Mouse (Mus musculus): ENCODE data around the gene Inka1.

Inka1 gene

GRCm38 (mm10) chr9:107955613-107956289, 29.9 kb downstream of the Inka1 start:
- DNase-seq (ENCODE audit: low read depth) = no peak

DNA sequence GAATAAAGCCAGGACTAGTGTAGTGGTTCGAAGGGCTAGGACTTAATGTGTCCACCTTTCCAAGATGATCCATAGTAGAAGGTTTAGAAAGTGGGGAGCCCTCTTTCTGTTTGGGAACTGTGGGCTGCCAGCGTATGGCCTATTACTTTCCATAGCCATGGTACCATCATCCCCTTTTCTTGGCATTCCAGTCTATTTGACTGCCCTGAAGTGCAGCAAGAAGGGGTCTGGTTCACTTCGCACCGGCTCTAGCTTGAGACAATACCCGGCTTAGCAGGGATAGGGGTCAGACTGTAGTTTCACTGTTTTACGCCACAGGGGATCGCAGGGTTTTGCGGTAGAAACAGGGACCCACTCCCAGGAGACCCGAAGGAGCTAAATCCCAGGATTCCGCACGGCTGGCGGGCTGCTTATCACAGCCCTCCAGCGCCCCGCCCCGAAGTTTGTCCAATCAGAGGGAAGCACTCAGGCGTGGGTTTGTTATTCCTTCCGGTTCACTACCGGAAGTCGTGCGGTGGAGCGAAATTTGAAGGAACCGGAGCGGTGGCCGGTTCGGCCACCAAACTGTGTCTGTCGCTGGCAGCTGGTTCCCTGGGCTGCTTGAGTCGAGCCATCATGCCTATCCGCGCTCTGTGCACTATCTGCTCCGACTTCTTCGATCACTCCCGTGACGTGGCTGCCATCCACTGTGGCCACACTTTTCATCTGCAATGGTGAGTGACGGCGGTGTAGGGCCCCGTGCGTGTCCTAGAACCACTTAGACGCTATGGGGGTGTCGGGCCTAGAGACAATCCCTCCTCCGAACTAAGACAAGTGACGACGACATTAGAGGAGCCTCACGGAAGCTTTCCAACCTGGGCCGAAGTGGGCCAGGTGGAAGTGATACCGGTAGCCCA, 35.0 kb downstream of the Inka1 start:
- DNase-seq (ENCODE audit: low read depth) = peak; percentile 95

- DNase-seq (ENCODE audit: low read depth) = peak; percentile 18
These were observed 35.8 kb downstream of the Inka1 start, which contains the start of gene Traip for GRCm38 (mm10) chr9:107949922-107950235. Gene Traip (plus strand): TSS chr9:107950136.

DNA sequence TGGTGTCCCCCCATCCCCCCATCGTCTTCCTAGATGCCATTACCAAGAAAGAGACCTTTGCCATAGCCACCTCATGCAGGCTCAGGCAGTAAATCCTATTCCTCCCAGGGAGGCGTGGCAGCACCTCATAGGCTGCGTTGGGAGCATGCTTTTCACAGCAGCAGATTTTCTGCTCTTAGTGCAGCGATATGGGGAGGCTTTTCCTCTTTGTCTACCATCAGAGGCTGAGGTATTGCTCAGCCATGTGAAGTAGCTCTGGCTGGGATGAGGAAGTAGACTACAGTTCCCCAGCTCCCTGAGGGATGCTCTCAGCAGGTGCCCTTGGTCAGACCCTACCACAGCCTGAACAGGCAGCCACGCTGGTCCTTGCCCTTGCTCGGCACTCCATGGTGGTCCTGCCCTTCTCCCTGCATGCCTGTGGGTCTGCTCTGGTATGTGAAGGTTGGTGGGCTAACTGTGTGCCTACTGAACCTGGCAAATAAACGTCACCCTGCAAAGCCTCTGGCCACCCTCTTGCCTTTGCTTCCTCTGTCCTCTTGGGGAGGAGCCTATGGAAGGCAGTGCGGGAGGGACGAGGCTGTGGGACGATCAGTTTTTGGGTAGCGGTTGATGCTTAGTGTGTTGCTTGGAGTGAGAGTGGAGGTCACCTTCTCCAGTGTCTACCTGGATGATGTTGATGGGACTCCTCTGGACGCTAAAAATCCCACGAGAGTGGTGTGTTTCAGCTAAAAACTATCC, 36.3 kb downstream of the Inka1 start:
- DNase-seq (ENCODE audit: low read depth) = no peak

DNA sequence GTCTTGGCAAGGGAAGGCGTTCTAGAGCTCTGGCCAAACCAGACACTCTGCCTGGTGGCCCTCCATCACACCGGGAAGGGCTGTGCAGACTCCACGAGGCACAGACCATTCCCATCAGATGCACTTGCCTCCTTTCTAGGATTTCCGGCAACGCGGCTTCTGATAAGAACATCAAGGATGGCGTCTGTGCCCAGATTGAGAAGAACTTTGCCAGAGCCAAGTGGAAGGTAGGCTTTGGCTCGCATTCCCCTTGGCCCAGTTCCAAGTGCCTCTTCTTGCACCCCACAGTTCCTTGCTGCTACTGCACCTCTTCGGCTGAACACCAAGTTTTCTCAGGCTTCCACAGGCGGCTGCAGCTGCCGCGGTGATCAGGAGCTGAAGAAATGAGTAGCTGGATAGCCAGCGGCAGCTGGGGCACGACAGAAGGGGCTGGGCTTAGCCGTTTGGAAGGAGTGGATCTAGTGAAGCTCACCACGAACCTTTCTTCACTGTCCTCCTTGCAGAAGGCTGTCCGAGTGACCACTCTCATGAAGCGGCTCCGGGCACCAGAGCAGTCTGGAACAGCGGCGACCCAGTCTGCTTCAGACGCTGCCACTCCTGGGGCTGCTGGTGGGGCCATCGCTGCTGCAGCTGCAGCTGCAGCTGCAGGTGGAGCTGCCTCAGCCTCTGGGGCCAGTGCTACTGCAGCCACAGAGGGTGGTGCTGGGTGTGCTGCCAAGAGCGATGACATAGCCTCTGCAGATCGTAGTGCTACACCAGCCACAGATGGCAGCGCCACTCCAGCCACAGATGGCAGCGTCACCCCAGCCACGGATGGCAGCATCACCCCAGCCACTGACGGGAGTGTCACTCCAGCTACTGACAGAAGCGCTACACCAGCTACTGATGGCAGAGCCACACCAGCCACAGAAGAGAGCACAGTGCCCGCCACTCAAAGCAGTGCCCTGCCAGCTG, 38.2 kb downstream of the Inka1 start:
- no peak for DNase-seq (ENCODE audit: low read depth)

- DNase-seq (ENCODE audit: low read depth) = no peak
These were observed 48.8 kb downstream of the Inka1 start for GRCm38 (mm10) chr9:107936831-107937230.

DNA sequence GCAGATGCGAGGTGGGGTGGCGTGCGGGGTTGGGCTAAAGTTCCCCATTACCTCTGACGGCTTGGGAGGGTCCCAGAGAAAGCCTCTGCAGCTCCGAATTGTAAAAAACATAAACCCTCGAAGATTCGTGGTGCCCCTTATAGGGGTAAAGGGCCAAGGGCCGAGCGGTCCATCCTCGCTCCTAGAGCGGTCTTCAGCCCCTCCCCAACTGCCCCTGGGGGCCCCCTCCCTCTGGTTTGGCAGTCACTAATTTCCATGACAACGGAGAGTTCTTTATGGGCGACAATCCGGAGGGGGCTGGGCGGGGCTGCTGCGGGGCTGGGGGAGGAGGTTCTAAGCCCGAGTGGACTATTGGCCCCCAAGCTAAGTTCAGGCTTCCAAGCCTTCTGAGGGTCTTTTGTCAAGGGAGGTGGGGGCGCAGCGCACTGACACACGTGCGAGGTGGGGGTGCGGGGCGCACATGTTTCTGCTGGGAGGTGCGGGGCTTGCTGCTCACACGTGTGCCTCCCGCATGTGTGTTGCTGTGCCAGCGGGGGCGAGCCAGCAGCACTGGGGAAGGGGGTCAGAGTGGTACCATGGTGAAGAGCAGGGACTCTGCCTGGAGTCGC, 49.4 kb downstream of the Inka1 start:
- DNase-seq (ENCODE audit: low read depth) = no peak

DNA sequence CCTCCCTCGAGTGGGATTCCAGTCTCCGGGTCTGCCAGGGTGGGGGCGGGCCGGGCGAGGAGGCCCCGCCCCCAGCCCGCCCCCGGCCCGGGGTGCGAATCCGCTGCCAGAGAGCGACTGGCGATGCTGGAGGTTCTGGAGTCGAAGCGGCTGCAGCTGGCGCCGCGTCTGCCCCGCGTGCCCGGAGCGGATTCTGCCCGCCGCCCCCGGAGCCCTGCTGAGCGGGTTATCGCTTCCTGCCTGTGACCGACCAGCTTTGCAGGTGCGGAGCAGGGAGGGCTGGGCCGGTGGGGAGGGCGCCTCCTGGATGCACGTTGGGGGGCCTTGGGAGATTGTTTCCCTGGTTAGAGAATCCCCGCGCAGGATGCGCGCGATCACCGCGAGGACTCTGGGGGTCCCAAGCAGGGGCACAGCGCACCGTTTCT, 49.9 kb downstream of the Inka1 start:
- DNase-seq (ENCODE audit: low read depth) = peak; percentile 44

DNA sequence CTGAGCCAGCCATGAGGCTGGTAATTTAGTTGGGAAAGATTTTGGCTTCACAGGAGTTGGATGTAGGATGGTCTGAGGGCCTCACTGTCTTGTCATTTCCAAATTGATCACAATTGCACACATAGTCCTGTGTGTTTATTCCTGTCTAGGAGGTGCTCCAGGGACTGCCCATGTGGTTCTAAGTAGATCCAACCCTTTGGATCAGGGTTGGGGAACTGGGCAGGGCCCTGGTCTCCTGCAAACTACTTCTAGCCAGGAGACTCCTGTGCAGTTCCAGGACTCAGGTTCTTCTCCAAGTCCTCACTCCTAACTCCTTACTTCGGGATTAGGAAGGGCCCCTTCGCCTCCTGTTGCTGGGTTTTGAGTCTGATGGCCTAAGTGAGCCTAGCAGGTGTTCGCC, 50.3 kb downstream of the Inka1 start, which contains the start of gene Camkv:
Gene Camkv (plus strand): TSS at position 301 of the 400 bp plus-strand sequence.
- DNase-seq (ENCODE audit: low read depth) = no peak
